Mouse (Mus musculus) MEL (cell line): Measurements from ENCODE around the gene Ikzf1. TPM values are rescaled to one million over a fixed set of nuclear protein-coding genes. Genes with fewer than 3 reads are reported as not detected.

Source experiments
- DNase-seq: peaks from one replicate; pipeline ENCODE4 v3.0.0; 2011; ENCODE audit warnings: low read depth, low spot score
- H3K27ac ChIP-seq: 2 replicates; pipeline ENCODE4 v1.5.1; 2012; ENCODE audit warnings: low read depth, mild to moderate bottlenecking, control low read depth, low read length, moderate library complexity; ENCODE audit not compliant: control insufficient read depth
- H3K27me3 ChIP-seq, 2 experiments: fragments of 150-350 bp in 1 of 2; sonication (generic) in 1 of 2; 2 replicates each; pipeline ENCODE4 v1.6.1; 2012; ENCODE audit warnings: low read length in 2 of 2, mild to moderate bottlenecking in 2 of 2, improper control_type of control experiment in 1 of 2, moderate library complexity in 1 of 2; ENCODE audit not compliant: insufficient read depth in 2 of 2, control insufficient read depth in 1 of 2
- H3K36me3 ChIP-seq, 2 experiments: 2 replicates each; pipeline ENCODE4 v1.6.1; 2012 to 2014; ENCODE audit warnings: low read length in 2 of 2, improper control_type of control experiment in 1 of 2, inconsistent platforms in 1 of 2, mild to moderate bottlenecking in 1 of 2; ENCODE audit not compliant: insufficient read depth in 2 of 2, control insufficient read depth in 1 of 2
- H3K4me1 ChIP-seq, 2 experiments: fragments of 150-350 bp in 1 of 2; sonication (generic) in 1 of 2; 2 replicates each; pipeline ENCODE4 v1.6.1; 2012; ENCODE audit warnings: low read length in 2 of 2, improper control_type of control experiment in 1 of 2, mild to moderate bottlenecking in 1 of 2; ENCODE audit not compliant: insufficient read depth in 2 of 2, control insufficient read depth in 1 of 2
- H3K4me3 ChIP-seq, 2 experiments: fragments of 150-350 bp in 1 of 2; sonication (generic) in 1 of 2; 2 replicates each; pipeline ENCODE4 v1.5.1; 2012; ENCODE audit warnings: low read depth in 2 of 2, low read length in 2 of 2, mild to moderate bottlenecking in 2 of 2, moderate library complexity in 2 of 2, control low read depth in 1 of 2, improper control_type of control experiment in 1 of 2; ENCODE audit not compliant: control insufficient read depth in 1 of 2, insufficient read depth in 1 of 2
- H3K79me2 ChIP-seq: 2 replicates; pipeline ENCODE4 v1.6.1; 2012; ENCODE audit warnings: mild to moderate bottlenecking, low read length, moderate library complexity; ENCODE audit not compliant: control insufficient read depth, poor library complexity, insufficient read depth
- H3K9ac ChIP-seq: 2 replicates; pipeline ENCODE4 v1.6.1; 2012; ENCODE audit warnings: low read depth, mild to moderate bottlenecking, control low read depth, low read length, moderate library complexity; ENCODE audit not compliant: control insufficient read depth, poor library complexity, severe bottlenecking
- H3K9me3 ChIP-seq: fragments of 150-350 bp; sonication (generic); replicated peaks from 2 replicates; pipeline ENCODE4 v1.6.1; 2012; ENCODE audit warnings: mild to moderate bottlenecking, low read length, improper control_type of control experiment, moderate library complexity; ENCODE audit not compliant: insufficient read depth
- BHLHE40 ChIP-seq: IDR thresholded peaks from 2 replicates; pipeline ENCODE4 v1.6.1; 2012; ENCODE audit warnings: low read depth, mild to moderate bottlenecking, inconsistent platforms, low read length, improper control_type of control experiment, borderline replicate concordance
- CHD1 ChIP-seq: IDR thresholded peaks from 2 replicates; pipeline ENCODE4 v1.6.1; 2012; ENCODE audit warnings: low read depth, mild to moderate bottlenecking, inconsistent platforms, low read length, improper control_type of control experiment
- CTCF ChIP-seq, 3 experiments: IDR thresholded peaks in 2 of 3; conservative IDR thresholded peaks in 1 of 3; 2 replicates each; pipeline ENCODE4 v1.5.1; 2011 to 2012; ENCODE audit warnings: low read length in 3 of 3, low read depth in 2 of 3, mild to moderate bottlenecking in 2 of 3, improper control_type of control experiment in 1 of 3, inconsistent platforms in 1 of 3, mixed read lengths in 1 of 3, moderate library complexity in 1 of 3; ENCODE audit not compliant: control insufficient read depth in 1 of 3, insufficient read depth in 1 of 3, poor library complexity in 1 of 3, severe bottlenecking in 1 of 3
- EP300 ChIP-seq, 2 experiments: IDR thresholded peaks; 2 replicates each; pipeline ENCODE4 v1.6.1; 2011; ENCODE audit warnings: improper control_type of control experiment in 2 of 2, low read length in 2 of 2, low read depth in 1 of 2, mild to moderate bottlenecking in 1 of 2
- ETS1 ChIP-seq: IDR thresholded peaks from 2 replicates; pipeline ENCODE4 v1.6.1; 2012; ENCODE audit warnings: low read depth, mild to moderate bottlenecking, inconsistent platforms, low read length, improper control_type of control experiment, moderate library complexity
- GABPA ChIP-seq: IDR thresholded peaks from 2 replicates; pipeline ENCODE4 v1.6.1; 2012; ENCODE audit warnings: low read depth, mild to moderate bottlenecking, inconsistent platforms, low read length, improper control_type of control experiment, moderate library complexity
- JUND ChIP-seq: IDR thresholded peaks from 2 replicates; pipeline ENCODE4 v1.6.1; 2011; ENCODE audit warnings: low read depth, mild to moderate bottlenecking, improper control_type of control experiment, low read length
- MAFK ChIP-seq: IDR thresholded peaks from 2 replicates; pipeline ENCODE4 v1.6.1; 2011; ENCODE audit warnings: low read depth, mild to moderate bottlenecking, low read length, improper control_type of control experiment, borderline replicate concordance
- MAZ ChIP-seq: IDR thresholded peaks from 2 replicates; pipeline ENCODE4 v1.6.1; 2012; ENCODE audit warnings: low read depth, mild to moderate bottlenecking, inconsistent platforms, low read length, improper control_type of control experiment
- MXI1 ChIP-seq: IDR thresholded peaks from 2 replicates; pipeline ENCODE4 v1.6.1; 2011; ENCODE audit warnings: mild to moderate bottlenecking, low read depth, low read length, improper control_type of control experiment
- MYC ChIP-seq: IDR thresholded peaks from 2 replicates; pipeline ENCODE4 v1.6.1; 2011; ENCODE audit warnings: low read depth, mild to moderate bottlenecking, low read length, improper control_type of control experiment, moderate library complexity
- NELFE ChIP-seq: IDR thresholded peaks from 2 replicates; pipeline ENCODE4 v1.6.1; 2011; ENCODE audit warnings: low read depth, low read length, improper control_type of control experiment
- POLR2A ChIP-seq, 2 experiments: IDR thresholded peaks; 2 replicates each; pipeline ENCODE4 v1.6.1; 2011 to 2012; ENCODE audit warnings: low read length in 2 of 2, mild to moderate bottlenecking in 2 of 2, control low read depth in 1 of 2, improper control_type of control experiment in 1 of 2, low read depth in 1 of 2, moderate library complexity in 1 of 2; ENCODE audit not compliant: control insufficient read depth in 1 of 2, insufficient read depth in 1 of 2, poor library complexity in 1 of 2
- POLR2AphosphoS2 ChIP-seq: IDR thresholded peaks from 2 replicates; pipeline ENCODE4 v1.6.1; 2011; ENCODE audit warnings: low read length, improper control_type of control experiment
- RAD21 ChIP-seq: IDR thresholded peaks from 2 replicates; pipeline ENCODE4 v1.6.1; 2011; ENCODE audit warnings: mild to moderate bottlenecking, low read depth, low read length, improper control_type of control experiment
- SIN3A ChIP-seq: IDR thresholded peaks from 2 replicates; pipeline ENCODE4 v1.6.1; 2012; ENCODE audit warnings: low read length, improper control_type of control experiment, inconsistent platforms
- SMC3 ChIP-seq: IDR thresholded peaks from 2 replicates; pipeline ENCODE4 v1.6.1; 2011; ENCODE audit warnings: low read depth, low read length, improper control_type of control experiment
- TBP ChIP-seq: IDR thresholded peaks from 2 replicates; pipeline ENCODE4 v1.8.0; 2011; ENCODE audit warnings: low read depth, low read length, improper control_type of control experiment
- TCF12 ChIP-seq: IDR thresholded peaks from 2 replicates; pipeline ENCODE4 v1.6.1; 2014; ENCODE audit warnings: low read depth, mild to moderate bottlenecking, inconsistent platforms, low read length, improper control_type of control experiment, moderate library complexity
- USF1 ChIP-seq: IDR thresholded peaks from 2 replicates; pipeline ENCODE4 v1.6.1; 2014; ENCODE audit warnings: low read depth, mild to moderate bottlenecking, inconsistent platforms, low read length, improper control_type of control experiment, moderate library complexity
- ZC3H11A ChIP-seq: IDR thresholded peaks from 2 replicates; pipeline ENCODE4 v1.6.1; 2012; ENCODE audit warnings: low read depth, mild to moderate bottlenecking, inconsistent platforms, low read length, improper control_type of control experiment
- ZNF384 ChIP-seq: IDR thresholded peaks from 2 replicates; pipeline ENCODE4 v1.6.1; 2012; ENCODE audit warnings: low read depth, mild to moderate bottlenecking, inconsistent platforms, low read length, improper control_type of control experiment
- polyA plus RNA-seq, 2 experiments: library from polyadenylated mRNA; stranded (reverse) in 1 of 2; unstranded in 1 of 2; fragments of >175 nt in 1 of 2; fragments of >200 nt in 1 of 2; gene quantifications; 2 replicates each; pipeline versions ENCODE4 v1.2.1 to v1.2.4; 2012; ENCODE audit warnings: low replicate concordance in 2 of 2, low read depth in 1 of 2; ENCODE audit not compliant: insufficient read length in 2 of 2, insufficient read depth in 1 of 2, missing spikeins in 1 of 2
- total RNA-seq: library from RNA; depleted of rRNA; stranded (reverse); fragments of 300-350 nt; gene quantifications from 2 replicates; pipeline ENCODE4 v1.2.3, GENCODE M21; 2012

The Ikzf1 gene
- total and polyA plus RNA-seq, 3 experiments: 28.0 to 128 (median 90.6) TPM

- TF ChIP-seq EP300 (IDR thresholded peaks at IDR 0.05; ENCODE audit: low read depth in 1 of 2, low read length in 2 of 2) (no peak), BHLHE40 (no peak)
- H3K27ac ChIP-seq: no peak overlapping the region
These were observed 100.7 kb downstream of the Ikzf1 start for GRCm38 (mm10) chr11:11785457-11785856.

GRCm38 (mm10) chr11:11788521-11788974, 103.7 kb downstream of the Ikzf1 start:
- Histone ChIP-seq H3K36me3 (no peaks in the 10 kb centered on the region), H3K27ac (no peak overlapping the region), H3K27me3 (no peaks in the 10 kb centered on the region), H3K79me2 (no peaks in the 10 kb centered on the region), H3K9me3 (no peaks in the 10 kb centered on the region), H3K4me1 (no peaks in the 10 kb centered on the region), H3K4me3 (peak overlapping the region; percentile 54 to 59), H3K9ac (peak overlapping the region; percentile 79)
- TF ChIP-seq GABPA (no peak), SMC3 (peak; percentile 89), TBP (peak; percentile 57), ZNF384 (no peak; the same call in 1 of the 2 replicates), CTCF (IDR thresholded peaks at IDR 0.05 in 2 of 3, conservative IDR thresholded peaks at IDR 0.05 in 1 of 3; ENCODE audit: control insufficient read depth in 1 of 3, insufficient read depth in 1 of 3, low read depth in 2 of 3, low read length in 3 of 3, poor library complexity in 1 of 3, severe bottlenecking in 1 of 3) (peak; percentile 66 to 99 (median 78); a peak in 5 of 6 replicates), ZC3H11A (peak; percentile 98), SIN3A (peak; percentile 47; the same call in 1 of the 2 replicates), RAD21 (peak; percentile 80), USF1 (peak; percentile 26; the same call in 1 of the 2 replicates), MXI1 (no peak)
- DNase-seq: peak; percentile 93

More at GRCm38 (mm10) chr11:11785457-11785856, 100.7 kb downstream of the Ikzf1 start:
- H3K4me3 ChIP-seq: no peak overlapping the region
- no peaks in the 10 kb centered on the region for H3K79me2 ChIP-seq
- no peak for DNase-seq
- no peaks in the 10 kb centered on the region for H3K9me3 ChIP-seq
- H3K27me3 ChIP-seq: no peaks in the 10 kb centered on the region
- H3K4me1 ChIP-seq: no peaks in the 10 kb centered on the region
- H3K9ac ChIP-seq: no peak overlapping the region
- H3K36me3 ChIP-seq: no peaks in the 10 kb centered on the region

GRCm38 (mm10) chr11:11794626-11795025, 109.8 kb downstream of the Ikzf1 start:
- Histone ChIP-seq H3K27ac (no peak overlapping the region), H3K4me1 (no peaks in the 10 kb centered on the region)
- TF ChIP-seq SIN3A (no peak), BHLHE40 (no peak), NELFE (no peak), CHD1 (no peak), POLR2A (IDR thresholded peaks at IDR 0.05; ENCODE audit: control insufficient read depth in 1 of 2, insufficient read depth in 1 of 2, low read depth in 1 of 2, low read length in 2 of 2, poor library complexity in 1 of 2) (no peak), MAFK (no peak), MYC (no peak), TCF12 (no peak), ETS1 (no peak), TBP (no peak), GABPA (no peak), ZNF384 (no peak), EP300 (IDR thresholded peaks at IDR 0.05; ENCODE audit: low read depth in 1 of 2, low read length in 2 of 2) (no peak), ZC3H11A (no peak), MAZ (no peak), JUND (no peak), POLR2AphosphoS2 (no peak)
- TF ChIP-seq, all 39 proteins: peak for 0
- H3K79me2 ChIP-seq: peaks cover 4% of the 10 kb centered on the region; the same call in 1 of the 2 replicates
- H3K9me3 ChIP-seq: no peaks in the 10 kb centered on the region
- no peak for DNase-seq
- H3K4me3 ChIP-seq: no peak overlapping the region
- H3K27me3 ChIP-seq: no peaks in the 10 kb centered on the region
- H3K9ac ChIP-seq: no peak overlapping the region
- H3K36me3 ChIP-seq: peaks cover 0 to 18% of the 10 kb centered on the region in 2 experiments; a peak in 3 of 4 replicates
